Mouse (Mus musculus) bone marrow macrophage, adult 2 months (primary cell): ENCODE data around the gene Hectd3.

Experiments
- CTCF ChIP-seq: IDR thresholded peaks from 2 replicates; pipeline ENCODE4 v1.5.1; 2012; ENCODE audit warnings: low read depth, mild to moderate bottlenecking, low read length, moderate library complexity
- POLR2A ChIP-seq: IDR thresholded peaks from 2 replicates; pipeline ENCODE4 v1.6.1; 2012; ENCODE audit warnings: mild to moderate bottlenecking, low read depth, low read length, borderline replicate concordance

- TF ChIP-seq POLR2A (no peak), CTCF (peak; percentile 71)
Measured at GRCm38 (mm10) chr4:116991366-116991765, 3.8 kb upstream of the Hectd3 start.
